Mouse (Mus musculus) heart, postnatal 0 days (tissue): ENCODE measurements at regions not wholly inside any gene's neighbourhood (a gene's known extent, or its start where the extent isn't known, plus 50 kb on each side); places are given as distances from the start of the nearest gene placed in this dataset.

ENCODE experiments used
- CTCF ChIP-seq: IDR thresholded peaks from 2 replicates; pipeline ENCODE4 v1.5.1; 2016; ENCODE audit warnings: antibody characterized with exemption, control low read depth, low read depth
- EP300 ChIP-seq: IDR thresholded peaks from 2 replicates; pipeline ENCODE4 v1.6.1; 2016; ENCODE audit warnings: antibody characterized with exemption, low read depth

DNA sequence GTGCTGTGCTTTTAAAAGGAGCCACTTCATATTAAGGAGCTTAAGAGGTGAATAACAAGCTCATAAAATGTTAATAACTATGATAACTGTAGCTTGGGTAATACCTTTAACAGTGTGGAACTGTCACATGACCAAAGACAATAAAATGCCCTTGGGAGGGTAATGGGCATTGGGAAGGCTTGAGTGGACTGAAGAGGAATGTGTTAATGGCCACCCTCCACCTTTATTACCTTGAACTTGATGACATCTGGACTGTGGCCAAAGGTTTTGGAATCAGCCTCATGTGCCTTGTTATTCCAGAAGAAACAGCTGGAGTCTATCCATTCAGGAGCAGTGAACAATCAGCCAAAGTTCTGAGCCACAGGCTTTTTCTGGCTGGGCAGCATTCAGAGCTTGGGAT is 451.0 kb upstream of the Tenm4 start:
- TF ChIP-seq CTCF (no peak), EP300 (no peak)
